Mouse (Mus musculus): ENCODE data around the gene Adamts4. TPM values are rescaled to one million over a fixed set of nuclear protein-coding genes. Genes with fewer than 3 reads are reported as not detected.
"Not testable (repeated sequence)": the region's sequence is repeated elsewhere in the genome, so short reads cannot be mapped to it uniquely, and the experiment has no call there.

Gene Adamts4
- total RNA-seq, 2 experiments from 2014 or later: 3.9 to 8.0 TPM

DNA sequence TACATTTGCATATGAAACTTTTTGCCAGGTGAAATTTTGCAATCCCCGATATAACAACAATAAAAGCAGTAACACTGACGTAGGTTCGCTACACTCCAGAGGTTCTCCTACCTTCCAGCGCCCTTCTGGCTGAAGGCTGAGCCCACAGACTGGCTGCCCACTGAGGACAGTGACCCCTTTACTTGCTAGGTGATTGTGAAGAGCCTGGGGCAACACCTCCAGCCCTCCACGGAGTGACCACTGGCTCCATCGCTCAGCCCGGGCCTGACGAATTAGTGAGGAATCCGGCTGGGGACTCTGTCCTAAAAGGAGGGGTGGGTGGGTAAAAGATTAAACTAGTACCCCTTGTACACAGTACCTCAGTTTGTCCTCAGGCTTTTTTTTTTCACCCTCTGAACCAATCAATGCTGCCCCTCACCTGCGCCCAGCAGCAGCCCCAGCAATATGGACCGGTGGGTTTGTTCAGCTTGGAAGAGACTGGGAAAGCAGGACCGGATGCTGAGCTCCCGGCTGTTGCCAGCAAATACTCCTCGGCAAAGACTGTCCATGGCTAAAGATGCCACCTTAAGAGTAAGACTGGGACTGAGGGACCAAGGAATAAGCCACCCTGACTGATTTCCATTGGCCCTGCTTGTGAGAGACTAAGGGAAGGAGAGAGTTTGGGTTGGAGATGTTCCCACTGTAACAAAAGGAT is 28.9 kb downstream of the Adamts4 start:
- no peak for DNase-seq

- no peak for DNase-seq
These were observed 29.5 kb downstream of the Adamts4 start for GRCm38 (mm10) chr1:171279721-171280120.

GRCm38 (mm10) chr1:171280250-171280915 is 30.2 kb downstream of the Adamts4 start:
- DNase-seq: no peak

GRCm38 (mm10) chr1:171280916-171281527 is 30.8 kb downstream of the Adamts4 start, which contains the start of gene Ppox:
Ppox (minus strand) TSS chr1:171281186.
- peak; percentile 74 for DNase-seq

GRCm38 (mm10) chr1:171281528-171281923 is 31.3 kb downstream of the Adamts4 start:
- peak; percentile 86 for DNase-seq

DNA sequence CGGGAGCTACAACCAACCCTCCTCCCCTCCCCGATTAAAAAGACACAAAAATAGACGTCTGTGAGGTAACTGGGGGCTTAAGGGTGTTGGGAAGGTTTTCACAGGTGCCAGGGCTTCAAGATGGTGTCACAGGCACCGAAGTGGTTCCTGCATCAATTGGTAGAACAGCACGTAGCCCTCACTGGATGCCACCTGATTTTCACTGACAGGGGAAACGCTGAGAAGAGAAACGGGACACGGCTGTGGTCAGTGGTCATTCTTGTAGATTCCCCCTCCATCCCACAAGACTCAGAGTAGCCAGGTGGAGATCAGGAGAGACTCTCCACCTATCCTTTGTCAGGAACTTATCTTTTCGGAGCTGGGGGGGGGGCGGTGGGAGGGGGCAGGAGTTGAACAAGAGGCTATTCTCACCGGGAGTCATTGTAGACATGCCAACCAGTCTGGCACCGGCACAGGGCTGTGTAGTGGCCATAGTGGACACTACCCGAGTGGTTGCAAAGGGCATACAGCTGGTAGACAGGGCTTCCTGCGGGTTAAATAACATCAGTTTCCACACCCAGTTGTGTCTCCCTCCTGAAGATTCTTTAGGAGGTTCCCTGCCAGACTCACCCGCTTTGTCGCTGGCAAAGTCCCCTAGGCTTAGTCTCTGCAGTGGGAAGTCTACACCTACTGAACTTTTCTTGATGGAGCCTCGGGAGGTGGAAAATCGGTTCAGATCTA is 32.0 kb downstream of the Adamts4 start:
- DNase-seq: no peak

GRCm38 (mm10) chr1:171283188-171284160 is 33.3 kb downstream of the Adamts4 start:
- DNase-seq: no peak

GRCm38 (mm10) chr1:171284491-171284890 is 34.3 kb downstream of the Adamts4 start:
- DNase-seq: no peak

GRCm38 (mm10) chr1:171285096-171285892 is 35.1 kb downstream of the Adamts4 start:
- DNase-seq: no peak

GRCm38 (mm10) chr1:171286517-171286916 is 36.3 kb downstream of the Adamts4 start:
- no peak for DNase-seq

- peak; percentile 94 for DNase-seq
These were observed 37.2 kb downstream of the Adamts4 start, which contains the start of gene Usp21 for GRCm38 (mm10) chr1:171287136-171288081. Usp21 (minus strand) TSS chr1:171287991.

GRCm38 (mm10) chr1:171288328-171288727 is 38.1 kb downstream of the Adamts4 start:
- no peak for DNase-seq

DNA sequence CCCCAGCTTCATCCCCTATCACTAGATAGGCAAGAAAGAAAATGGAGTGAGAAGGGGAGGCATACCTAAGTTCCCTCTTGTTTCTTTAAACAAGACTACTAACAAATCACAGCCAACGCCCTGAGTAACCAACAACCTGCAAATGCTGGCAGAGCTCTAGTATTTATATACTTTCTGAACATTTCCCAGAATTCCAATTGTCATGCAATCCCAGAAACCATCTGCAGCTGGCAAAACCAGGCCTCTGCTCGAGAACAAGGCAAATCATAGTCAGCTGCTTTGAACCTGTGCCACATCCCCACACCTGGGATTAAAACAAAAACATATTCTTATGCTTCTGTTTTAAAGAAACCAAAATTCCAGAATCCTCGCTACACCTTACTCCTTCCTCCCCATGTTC is 43.1 kb downstream of the Adamts4 start:
- no peak for DNase-seq

DNA sequence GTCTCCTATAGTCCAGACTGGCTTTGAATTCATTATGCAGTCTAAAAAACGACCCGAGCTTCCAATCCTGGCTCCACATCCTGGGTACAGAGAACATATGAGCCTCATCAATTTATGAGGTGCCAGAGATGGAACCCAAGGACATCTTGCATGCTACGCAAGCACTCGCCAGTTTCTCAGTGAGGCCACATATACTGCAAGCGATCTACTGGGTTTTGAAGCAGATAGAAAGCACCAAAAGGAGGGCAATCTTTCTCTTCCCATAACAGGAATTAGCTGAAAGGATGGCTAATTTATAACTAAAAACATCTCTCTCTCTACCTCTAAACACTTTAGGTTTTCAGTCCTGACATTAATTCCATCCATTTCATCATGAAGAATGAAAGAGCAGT is 43.7 kb downstream of the Adamts4 start:
- no peak for DNase-seq

DNA sequence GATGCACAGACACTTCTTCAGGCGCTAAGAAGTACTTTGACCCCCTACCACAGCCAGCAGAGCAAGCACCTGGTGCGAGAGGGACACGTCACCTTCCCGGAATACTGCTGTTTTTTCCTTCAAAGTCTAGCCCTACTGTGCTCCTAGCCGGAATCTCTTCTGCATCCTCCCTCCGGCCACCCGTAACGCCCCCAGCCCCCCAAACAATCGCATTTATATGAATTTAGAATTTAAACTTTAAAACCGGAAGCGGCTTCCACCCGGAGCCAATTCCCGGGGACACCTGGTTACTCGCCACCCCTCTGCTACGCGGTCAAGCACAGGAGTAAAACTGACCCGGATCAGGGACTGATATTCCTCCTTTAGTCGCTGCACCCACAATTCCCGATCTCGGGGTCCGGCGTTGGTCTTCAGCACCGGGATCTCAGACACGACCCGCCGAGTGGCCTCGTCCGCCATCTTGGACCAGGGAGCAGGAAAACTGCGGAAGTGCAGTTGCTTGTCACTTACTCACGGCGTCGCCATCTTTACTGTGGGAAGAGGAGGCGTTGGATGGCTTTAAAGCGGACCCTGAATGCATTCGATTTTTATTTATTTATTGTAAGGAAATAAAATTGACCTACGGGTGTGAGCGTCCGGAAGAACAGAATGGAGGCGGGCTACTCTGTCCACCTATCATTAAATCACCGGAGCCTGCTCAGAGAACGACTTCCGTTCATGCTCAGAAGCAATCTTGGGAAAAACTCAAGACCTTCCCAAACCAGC is 44.3 kb downstream of the Adamts4 start, which contains the start of gene Ufc1:
Gene Ufc1, minus strand, starts transcription at position 727 of the 765 bp plus-strand sequence.
- peak; percentile 72 for DNase-seq

- DNase-seq: no peak
These were observed 44.8 kb downstream of the Adamts4 start for GRCm38 (mm10) chr1:171295063-171295402.

DNA sequence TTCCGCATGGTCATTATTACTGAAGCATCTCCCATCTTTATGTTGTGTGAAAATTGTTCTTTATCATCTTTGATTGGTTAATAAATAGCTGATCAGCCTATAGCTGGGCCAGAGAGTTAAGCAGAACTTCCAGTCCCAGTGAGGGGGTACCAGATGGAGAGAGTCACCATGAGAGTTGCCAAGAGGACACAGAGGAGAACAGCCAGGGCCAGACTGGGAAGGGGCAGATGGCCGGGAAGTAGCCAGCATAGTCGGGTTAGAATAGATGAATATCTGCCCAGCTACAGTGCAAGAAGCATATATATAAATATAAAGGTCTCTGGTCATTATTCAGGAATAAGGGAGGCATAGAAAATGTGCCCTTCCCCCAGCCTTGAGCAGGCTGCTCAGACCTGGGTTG is 48.0 kb downstream of the Adamts4 start:
- DNase-seq: no peak

GRCm38 (mm10) chr1:171306157-171306556 is 55.9 kb downstream of the Adamts4 start:
- DNase-seq: not testable (repeated sequence)

- no peak for DNase-seq
These were observed 59.1 kb downstream of the Adamts4 start for GRCm38 (mm10) chr1:171309321-171309720.
